Mouse (Mus musculus) midbrain, embryonic 14.5 days (tissue): Measurements from ENCODE around the gene Errfi1. TPM values are rescaled to one million over a fixed set of nuclear protein-coding genes. Genes with fewer than 3 reads are reported as not detected.

Experiments used
- polyA plus RNA-seq: library from polyadenylated mRNA; unstranded; fragments of >200 nt; fragmentation: Nextera tagmentation; extraction: Ambion mirVana; gene quantifications from 2 replicates; pipeline ENCODE4 v1.2.1, GENCODE M21; 2014

The Errfi1 gene
- polyA plus RNA-seq, 1 experiment from 2014 or later = 25.3 TPM

Other genes with a start within 250 kb of the Errfi1 start
- 28.0 and 29.3 TPM in 2 replicates for gene Slc45a1, start 201.7 kb upstream of the Errfi1 start, polyA plus RNA-seq
- 367 and 400 TPM in 2 replicates for gene Park7, start 60.5 kb downstream of the Errfi1 start, polyA plus RNA-seq
- gene Tnfrsf9, start 60.6 kb downstream of the Errfi1 start, polyA plus RNA-seq = 0.13 TPM in 1 of 2 replicates, not detected in the other
- gene Uts2, start 143.2 kb downstream of the Errfi1 start, polyA plus RNA-seq = not detected in 2 replicates
- gene Per3, start 190.7 kb downstream of the Errfi1 start, polyA plus RNA-seq = 2.3 and 2.5 TPM in 2 replicates
- gene Vamp3, start 204.0 kb downstream of the Errfi1 start, polyA plus RNA-seq = 30.4 and 34.9 TPM in 2 replicates
- 0.50 TPM in 1 of 2 replicates, not detected in the other for gene Gm13090, start 235.7 kb downstream of the Errfi1 start, polyA plus RNA-seq